Mouse (Mus musculus) forebrain, embryonic 14.5 days (tissue): ENCODE data around the gene Zfp296. TPM values are rescaled to one million over a fixed set of nuclear protein-coding genes. Genes with fewer than 3 reads are reported as not detected.

Experiments
- ATAC-seq: fragments of 200-750 bp; cut with Nextera tagmentation; 2 replicates; pipeline ENCODE4 v1.8.0; 2017; ENCODE audit warnings: mild to moderate bottlenecking, moderate library complexity
- DNase-seq: peaks from one replicate; pipeline ENCODE4 v3.0.0-alpha.2; 2015; ENCODE audit warnings: low spot score
- H3K27ac ChIP-seq: fragments of 300-500 bp; sonication (generic); 2 replicates; pipeline ENCODE4 v1.5.1; 2014; ENCODE audit warnings: low read depth, mild to moderate bottlenecking, control low read depth, low read length, moderate library complexity
- H3K27me3 ChIP-seq: fragments of 300-500 bp; sonication (generic); replicated peaks from 2 replicates; pipeline ENCODE4 v1.6.1; 2014; ENCODE audit warnings: low read length, control low read depth, mixed read lengths; ENCODE audit not compliant: control insufficient read depth, insufficient read depth
- H3K36me3 ChIP-seq: fragments of 300-500 bp; sonication (generic); 2 replicates; pipeline ENCODE4 v1.6.1; 2014; ENCODE audit warnings: low read length, control low read depth; ENCODE audit not compliant: control insufficient read depth, insufficient read depth
- H3K4me1 ChIP-seq: fragments of 300-500 bp; sonication (generic); 2 replicates; pipeline ENCODE4 v1.6.1; 2014; ENCODE audit warnings: antibody characterized with exemption, low read length, control low read depth; ENCODE audit not compliant: control insufficient read depth, insufficient read depth
- H3K4me2 ChIP-seq: fragments of 300-500 bp; sonication (generic); 2 replicates; pipeline ENCODE4 v1.6.1; 2014; ENCODE audit warnings: mild to moderate bottlenecking, control low read depth, low read length
- H3K4me3 ChIP-seq: fragments of 300-500 bp; sonication (generic); 2 replicates; pipeline ENCODE4 v1.5.1; 2014; ENCODE audit warnings: low read depth, low read length, control low read depth
- H3K9ac ChIP-seq: fragments of 300-500 bp; sonication (generic); 2 replicates; pipeline ENCODE4 v1.6.1; 2014; ENCODE audit warnings: mild to moderate bottlenecking, low read length, control low read depth, moderate library complexity
- H3K9me3 ChIP-seq: fragments of 300-500 bp; sonication (generic); replicated peaks from 2 replicates; pipeline ENCODE4 v1.6.1; 2016; ENCODE audit warnings: low read length, control low read depth, mixed read lengths; ENCODE audit not compliant: control insufficient read depth
- WGBS: fragments of 180-500 bp; shearing (Covaris S2); extraction: QIAGEN DNeasy Blood & Tissue Kit; methylation state at CpG from one replicate; pipeline ENCODE4 v1.1.7; 2014; 5-methylcytosine and 5-hydroxymethylcytosine counted together
- polyA plus RNA-seq: library from polyadenylated mRNA; unstranded; fragments of >200 nt; fragmentation: Nextera tagmentation; extraction: Ambion mirVana; gene quantifications from 2 replicates; pipeline ENCODE4 v1.2.1, GENCODE M21; 2014

Zfp296 gene
- polyA plus RNA-seq: 0.15 TPM in 1 of 2 replicates, not detected in the other

DNA sequence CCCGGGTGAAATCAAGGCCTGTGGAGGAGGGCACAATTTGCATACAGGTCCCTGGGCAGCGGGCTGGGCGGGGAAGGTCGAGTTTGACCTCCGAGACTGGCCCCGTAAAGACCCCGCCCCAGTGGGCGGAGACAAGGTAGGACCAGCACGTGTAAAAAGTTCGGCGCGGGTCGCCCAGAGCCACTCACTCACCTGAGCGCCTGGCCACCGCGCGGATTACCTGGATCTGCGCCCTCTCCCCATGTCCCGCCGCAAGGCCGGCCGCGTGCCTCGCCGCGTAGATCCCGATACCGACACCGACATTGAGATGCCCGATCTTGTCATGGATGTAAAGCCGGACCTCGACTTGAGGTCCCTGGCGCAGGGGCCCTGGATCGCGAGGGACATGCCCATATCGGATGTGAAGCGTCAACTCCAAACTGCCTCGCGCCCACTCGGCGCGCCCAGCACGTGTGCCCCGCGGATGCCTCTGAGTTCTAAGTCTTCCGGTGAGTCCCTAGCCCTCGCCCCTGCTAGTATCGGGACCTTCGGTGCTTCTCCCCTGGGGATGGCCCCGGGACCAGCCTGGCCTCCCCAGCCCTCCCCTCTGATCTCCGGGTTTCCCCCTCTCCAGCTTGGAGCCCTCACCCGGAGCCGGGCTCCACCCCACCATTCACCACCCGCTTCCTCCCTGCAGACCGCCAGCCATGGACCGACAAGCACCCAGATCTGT lies at the start of gene Zfp296, which contains the start of gene Gemin7:
Gene Zfp296, plus strand, starts transcription at position 147 of the 712 bp plus-strand sequence.
Gene Gemin7, minus strand, starts transcription at position 455 of the 712 bp plus-strand sequence.
- Histone ChIP-seq H3K27me3 (peaks cover 36% of the 10 kb centered on the region), H3K27ac (no peak within 1 kb of the TSS), H3K36me3 (peaks cover 30% of the 10 kb centered on the region), H3K9ac (peak within 1 kb of the TSS; percentile 21), H3K4me3 (peak within 1 kb of the TSS; percentile 21), H3K4me1 (peaks cover 3% of the 10 kb centered on the region), H3K4me2 (peak within 1 kb of the TSS; percentile 50), H3K9me3 (no peaks in the 10 kb centered on the region)
- DNase-seq (no peak), ATAC-seq (no peak)
- under 1% methylated on average over 56 of the region's 56 CpGs for WGBS

DNA sequence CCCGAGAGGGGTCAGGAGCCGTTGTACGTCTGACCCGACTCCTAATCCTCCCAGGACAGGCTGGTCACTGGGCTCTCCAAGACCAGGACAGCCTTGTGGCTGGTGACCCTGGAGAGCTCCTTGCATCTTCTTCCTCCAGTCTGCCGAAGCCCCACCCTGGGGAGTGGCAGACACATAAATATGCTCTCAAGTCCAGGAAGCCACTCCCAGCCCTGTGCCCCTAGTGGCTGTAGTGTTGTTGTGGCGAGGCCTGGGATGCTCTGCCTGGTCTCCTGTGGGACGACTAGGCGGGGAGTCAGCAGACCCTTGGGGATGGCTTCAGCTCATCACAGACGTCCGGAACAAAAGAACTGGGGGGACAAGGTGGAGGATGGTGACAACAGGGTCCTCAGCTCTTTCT lies 46.0 kb upstream of the Zfp296 start:
- Histone ChIP-seq H3K4me1 (no peaks in the 10 kb centered on the region), H3K9me3 (no peaks in the 10 kb centered on the region), H3K4me2 (no peak overlapping the region), H3K27ac (no peak overlapping the region), H3K36me3 (peaks cover 70% of the 10 kb centered on the region), H3K27me3 (no peaks in the 10 kb centered on the region), H3K9ac (no peak overlapping the region), H3K4me3 (no peak overlapping the region)
- ATAC-seq: no peak
- 81% methylated on average over 10 of the region's 10 CpGs for WGBS
- no peak for DNase-seq

DNA sequence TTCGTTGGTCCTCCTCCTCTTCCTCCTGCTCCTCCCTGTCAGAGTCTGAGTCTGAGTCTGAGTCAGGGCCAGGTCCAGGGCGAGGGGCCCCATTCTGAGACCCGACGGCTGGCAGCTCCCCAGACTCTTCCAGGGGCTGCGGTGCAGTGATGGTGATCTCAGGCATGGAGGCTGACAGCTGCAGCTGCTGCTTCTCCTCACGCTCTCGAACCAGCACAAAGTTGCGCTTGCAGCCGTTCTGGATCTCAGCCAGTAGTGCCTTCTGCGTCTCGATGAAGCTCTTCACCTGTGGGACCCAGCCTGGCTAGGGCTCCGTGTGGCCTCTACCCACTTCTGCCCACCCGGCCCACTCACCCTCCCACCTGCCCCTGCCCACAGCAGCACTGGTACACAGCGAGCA lies 44.8 kb upstream of the Zfp296 start:
- peaks cover 70% of the 10 kb centered on the region for H3K36me3 ChIP-seq
- WGBS: 88% methylated on average over 14 of the region's 14 CpGs
- H3K9me3 ChIP-seq: no peaks in the 10 kb centered on the region
- no peak overlapping the region for H3K27ac ChIP-seq
- ATAC-seq (no peak), DNase-seq (no peak)
- no peaks in the 10 kb centered on the region for H3K4me1 ChIP-seq
- no peak overlapping the region for H3K4me3 ChIP-seq
- H3K4me2 ChIP-seq: no peak overlapping the region
- no peaks in the 10 kb centered on the region for H3K27me3 ChIP-seq
- no peak overlapping the region for H3K9ac ChIP-seq

DNA sequence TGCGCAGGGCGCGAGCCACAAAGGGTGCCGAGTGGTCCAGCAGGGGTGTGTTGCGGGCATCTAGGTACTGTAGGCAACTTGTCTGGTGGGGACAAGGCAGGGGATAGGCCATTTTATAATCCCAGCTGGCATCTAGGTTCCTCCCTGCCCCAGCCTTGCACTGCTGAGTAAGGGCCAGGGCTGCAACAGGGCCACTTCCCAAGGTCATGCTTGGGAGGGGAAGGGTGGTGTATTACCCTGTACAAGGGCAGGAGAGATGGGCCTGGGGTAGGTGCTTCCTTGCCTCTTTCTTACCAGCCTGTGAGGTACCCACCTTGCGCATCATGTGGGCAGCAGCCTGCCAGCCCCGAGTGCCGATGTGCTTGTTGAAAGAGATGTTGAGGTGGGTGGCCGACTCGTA lies 42.4 kb upstream of the Zfp296 start:
- ATAC-seq (no peak), DNase-seq (no peak)
- H3K27me3 ChIP-seq: no peaks in the 10 kb centered on the region
- H3K27ac ChIP-seq: no peak overlapping the region
- no peaks in the 10 kb centered on the region for H3K4me1 ChIP-seq
- H3K9ac ChIP-seq: no peak overlapping the region
- H3K4me3 ChIP-seq: no peak overlapping the region
- peaks cover 59% of the 10 kb centered on the region for H3K36me3 ChIP-seq
- no peaks in the 10 kb centered on the region for H3K9me3 ChIP-seq
- 95% methylated on average over 10 of the region's 10 CpGs for WGBS
- H3K4me2 ChIP-seq: no peak overlapping the region

DNA sequence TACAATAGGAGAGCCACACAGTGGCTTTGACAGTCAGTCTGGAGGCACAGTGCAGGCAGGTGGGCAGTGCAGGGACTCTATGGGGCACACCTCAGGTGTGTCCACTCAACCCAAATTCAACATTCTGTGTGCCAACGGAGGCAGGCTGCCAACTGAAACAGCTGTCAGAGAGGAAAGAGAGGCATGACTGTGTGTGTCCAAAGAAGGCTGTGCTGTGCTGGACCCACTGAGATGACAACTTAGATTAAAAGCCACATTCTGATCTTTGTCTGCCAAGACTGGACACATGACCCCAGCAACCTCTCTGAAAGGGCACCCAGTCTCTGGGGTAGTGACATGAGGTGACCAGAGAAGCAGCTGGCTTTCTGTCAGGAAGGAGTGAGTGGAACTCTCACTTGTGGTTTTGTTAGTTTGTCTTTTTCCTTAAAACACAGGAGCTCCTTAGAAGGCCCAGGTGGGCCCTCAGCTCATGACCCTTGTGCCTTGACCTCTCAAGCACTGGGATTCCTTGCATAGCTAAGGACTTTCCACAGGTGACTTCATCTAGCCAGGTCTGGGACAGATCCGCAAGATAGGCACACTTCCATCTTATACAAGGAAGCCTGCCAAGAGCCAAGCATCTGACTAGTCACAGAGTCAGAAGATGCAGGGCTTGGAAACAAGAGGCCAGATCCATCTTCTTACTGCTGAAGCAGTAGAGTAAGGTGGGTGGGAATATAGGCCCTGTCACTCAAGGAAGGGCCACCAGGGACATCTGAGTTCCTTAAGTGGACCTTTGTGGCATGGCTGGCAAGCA lies 36.1 kb upstream of the Zfp296 start:
- Histone ChIP-seq H3K9ac (no peak overlapping the region), H3K4me2 (no peak overlapping the region), H3K4me1 (peaks cover 16% of the 10 kb centered on the region), H3K4me3 (no peak overlapping the region), H3K27ac (peak overlapping the region; percentile 62; the same call in 1 of the 2 replicates), H3K27me3 (no peaks in the 10 kb centered on the region), H3K36me3 (no peaks in the 10 kb centered on the region), H3K9me3 (no peaks in the 10 kb centered on the region)
- ATAC-seq (no peak), DNase-seq (no peak)
- WGBS: 78% methylated on average over 2 of the region's 2 CpGs

DNA sequence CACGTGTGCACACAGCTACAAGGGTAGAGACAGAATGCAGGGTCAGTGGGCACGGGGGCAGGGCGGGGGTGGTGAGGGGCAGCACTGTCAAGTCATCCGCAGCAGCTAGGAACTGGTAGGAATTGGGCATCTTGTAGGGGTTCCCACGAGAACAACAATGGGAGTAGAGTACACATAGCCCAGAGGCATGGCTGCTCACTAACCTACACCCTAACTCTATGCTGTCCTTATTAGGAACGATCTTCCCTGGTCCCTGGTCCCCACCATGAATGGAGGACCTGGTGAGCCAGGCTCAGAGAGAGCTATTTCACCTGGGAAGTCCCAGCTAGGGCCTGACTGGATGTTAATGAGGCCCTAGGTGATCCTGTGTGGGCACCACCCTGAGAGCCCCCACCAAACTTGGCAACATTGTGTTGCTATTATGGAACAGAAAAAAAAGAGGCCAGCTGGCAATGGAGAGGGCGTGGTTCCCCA lies 35.4 kb upstream of the Zfp296 start:
- H3K9me3 ChIP-seq: no peaks in the 10 kb centered on the region
- no peaks in the 10 kb centered on the region for H3K27me3 ChIP-seq
- WGBS: 54% methylated on average over 7 of the region's 7 CpGs
- H3K27ac ChIP-seq: peak overlapping the region; percentile 62; the same call in 1 of the 2 replicates
- no peak overlapping the region for H3K4me2 ChIP-seq
- ATAC-seq (no peak; the same call in 1 of the 2 replicates), DNase-seq (no peak)
- peaks cover 16% of the 10 kb centered on the region for H3K4me1 ChIP-seq
- H3K36me3 ChIP-seq: no peaks in the 10 kb centered on the region
- no peak overlapping the region for H3K4me3 ChIP-seq
- no peak overlapping the region for H3K9ac ChIP-seq

DNA sequence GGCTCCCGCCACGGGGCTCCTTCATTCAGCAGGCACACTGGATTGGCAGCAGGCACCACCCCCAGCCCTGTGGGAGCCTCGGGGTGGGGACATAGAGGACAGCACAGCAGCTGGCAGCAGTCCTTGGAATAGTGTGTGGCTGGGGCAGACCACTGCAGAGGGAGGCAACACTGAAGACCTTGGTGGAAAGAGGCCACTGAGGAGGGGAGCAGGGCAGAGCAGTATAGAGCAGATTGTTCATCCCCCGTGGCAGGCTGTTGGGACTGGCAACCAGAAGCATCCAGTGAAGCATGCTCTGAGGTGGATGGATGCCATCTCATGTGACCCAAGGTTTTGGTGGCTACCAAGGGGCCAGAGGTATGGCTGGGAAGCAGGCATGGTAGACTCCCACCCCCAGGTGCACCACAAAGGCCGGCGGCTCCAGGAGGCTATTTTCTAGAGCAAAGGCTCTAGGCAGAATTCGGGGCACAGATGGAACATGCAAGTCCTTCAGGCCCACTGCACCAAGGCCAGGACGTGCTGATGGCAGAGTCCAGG lies 34.9 kb upstream of the Zfp296 start:
- H3K4me2 ChIP-seq: no peak overlapping the region
- H3K27ac ChIP-seq: peak overlapping the region; percentile 62
- DNase-seq (peak; percentile 86), ATAC-seq (peak; percentile 92)
- peaks cover 16% of the 10 kb centered on the region for H3K4me1 ChIP-seq
- WGBS: 45% methylated on average over 8 of the region's 8 CpGs
- H3K36me3 ChIP-seq: no peaks in the 10 kb centered on the region
- H3K9me3 ChIP-seq: no peaks in the 10 kb centered on the region
- no peak overlapping the region for H3K4me3 ChIP-seq
- H3K9ac ChIP-seq: no peak overlapping the region
- no peaks in the 10 kb centered on the region for H3K27me3 ChIP-seq

DNA sequence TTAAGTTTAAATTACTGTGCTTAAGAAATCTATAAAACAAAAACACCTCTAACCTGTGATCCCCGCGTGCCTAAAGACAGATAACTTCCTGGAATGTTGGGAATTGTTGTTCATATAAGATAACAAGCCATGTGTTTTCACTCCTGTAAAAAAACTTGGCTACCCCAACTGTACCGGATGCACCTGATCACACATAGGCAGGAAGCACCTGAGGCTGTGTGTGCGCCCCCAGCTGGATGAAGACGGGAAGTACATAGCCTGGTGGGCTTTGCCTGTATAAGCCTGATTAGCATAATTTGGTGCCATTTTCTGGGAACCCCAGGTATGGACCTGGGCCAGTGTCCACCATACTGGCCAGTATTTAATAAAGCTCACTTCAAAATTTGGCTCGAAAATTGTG lies 33.5 kb upstream of the Zfp296 start:
- DNase-seq: no peak
- no peak overlapping the region for H3K4me3 ChIP-seq
- H3K27me3 ChIP-seq: no peaks in the 10 kb centered on the region
- H3K9ac ChIP-seq: no peak overlapping the region
- no peak for ATAC-seq
- no peak overlapping the region for H3K27ac ChIP-seq
- 57% methylated on average over 6 of the region's 6 CpGs for WGBS
- H3K4me1 ChIP-seq: peaks cover 16% of the 10 kb centered on the region
- H3K4me2 ChIP-seq: no peak overlapping the region
- no peaks in the 10 kb centered on the region for H3K9me3 ChIP-seq
- no peaks in the 10 kb centered on the region for H3K36me3 ChIP-seq
